Mouse (Mus musculus) liver, adult 2 months (tissue): ENCODE measurements around the gene Il4i1.

Experiments used
- CTCF ChIP-seq: fragments of 200-500 bp; IDR thresholded peaks from 2 replicates; pipeline ENCODE4 v1.5.1; 2011; ENCODE audit warnings: low read depth, low read length, control low read depth
- POLR2A ChIP-seq: fragments of 200-500 bp; IDR thresholded peaks from 2 replicates; pipeline ENCODE4 v1.6.1; 2011; ENCODE audit warnings: low read length, control low read depth; ENCODE audit not compliant: insufficient read depth; ENCODE audit errors: extremely low read depth

- TF ChIP-seq CTCF (no peak), POLR2A (no peak)
Observed at GRCm38 (mm10) chr7:44853065-44853464, 36.9 kb downstream of the Il4i1 start.
